Mouse (Mus musculus) stomach, embryonic 15.5 days (tissue): ENCODE data around the gene Fam219a. TPM values are rescaled to one million over a fixed set of nuclear protein-coding genes. Genes with fewer than 3 reads are reported as not detected.
A peak's percentile ranks its signal among the peaks of the same experiment; 100 is the strongest.

ENCODE experiments used
- ATAC-seq: fragments of 200-750 bp; cut with Nextera tagmentation; 2 replicates; pipeline ENCODE4 v1.8.0; 2017; ENCODE audit warnings: low read depth, moderate number of reproducible peaks, moderate TSS enrichment; ENCODE audit not compliant: insufficient read depth, low FRiP score
- H3K27ac ChIP-seq: fragments of 300-500 bp; sonication (generic); 2 replicates; pipeline ENCODE4 v1.5.1; 2015; ENCODE audit warnings: mild to moderate bottlenecking, inconsistent platforms
- H3K27me3 ChIP-seq: fragments of 300-500 bp; sonication (generic); replicated peaks from 2 replicates; pipeline ENCODE4 v1.6.1; 2015; ENCODE audit warnings: inconsistent platforms
- H3K36me3 ChIP-seq: fragments of 300-500 bp; sonication (generic); 2 replicates; pipeline ENCODE4 v1.6.1; 2015; ENCODE audit warnings: inconsistent platforms
- H3K4me1 ChIP-seq: fragments of 300-500 bp; sonication (generic); 2 replicates; pipeline ENCODE4 v1.6.1; 2015; ENCODE audit warnings: inconsistent platforms
- H3K4me2 ChIP-seq: fragments of 300-500 bp; sonication (generic); 2 replicates; pipeline ENCODE4 v1.6.1; 2015; ENCODE audit warnings: mild to moderate bottlenecking, inconsistent platforms
- H3K4me3 ChIP-seq: fragments of 300-500 bp; sonication (generic); replicated peaks from 2 replicates; pipeline ENCODE4 v1.5.1; 2015; ENCODE audit warnings: inconsistent platforms
- H3K9ac ChIP-seq: fragments of 300-500 bp; sonication (generic); 2 replicates; pipeline ENCODE4 v1.6.1; 2015; ENCODE audit warnings: inconsistent platforms
- H3K9me3 ChIP-seq: fragments of 300-500 bp; sonication (generic); 2 replicates; pipeline ENCODE4 v1.6.1; 2016; ENCODE audit warnings: inconsistent platforms
- WGBS: fragments of 180-500 bp; shearing (Covaris S2); methylation state at CpG from one replicate; pipeline ENCODE4 v1.1.7; 2015; 5-methylcytosine and 5-hydroxymethylcytosine counted together
- polyA plus RNA-seq: library from polyadenylated mRNA; unstranded; fragments of >200 nt; fragmentation: Nextera tagmentation; extraction: Ambion mirVana; gene quantifications from 2 replicates; pipeline ENCODE4 v1.2.1, GENCODE M21; 2015

Gene Fam219a
- polyA plus RNA-seq, 1 experiment from 2014 or later, result 2.9 TPM

DNA sequence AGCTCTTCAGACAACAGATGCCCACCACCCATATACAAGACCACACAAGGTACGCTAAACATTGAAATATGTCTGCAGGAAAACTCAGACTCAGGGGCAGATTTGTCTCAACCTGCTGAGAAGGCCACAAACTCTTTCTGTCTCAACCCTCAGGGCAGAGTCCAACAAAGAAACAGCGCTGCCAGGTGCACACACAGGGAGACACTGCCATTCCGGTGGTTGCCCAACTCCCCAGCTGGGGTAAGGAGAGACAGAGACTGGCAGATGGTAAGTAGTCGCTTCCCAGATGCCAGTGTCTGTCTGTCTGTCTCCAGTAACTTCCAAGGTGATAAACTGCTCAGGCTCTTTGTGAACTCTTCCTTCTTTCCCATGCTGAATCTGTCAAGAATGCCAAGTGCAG is 68.6 kb downstream of the Fam219a start:
- peaks cover 48% of the 10 kb centered on the region for H3K27me3 ChIP-seq
- H3K4me1 ChIP-seq, result peaks cover 28% of the 10 kb centered on the region
- no peak for ATAC-seq
- no peak overlapping the region for H3K27ac ChIP-seq
- 79% methylated on average over 4 of the region's 4 CpGs for WGBS
- no peaks in the 10 kb centered on the region for H3K9me3 ChIP-seq
- no peak overlapping the region for H3K9ac ChIP-seq
- no peak overlapping the region for H3K4me2 ChIP-seq
- no peaks in the 10 kb centered on the region for H3K36me3 ChIP-seq
- H3K4me3 ChIP-seq, result no peak overlapping the region

- peaks cover 28% of the 10 kb centered on the region for H3K4me1 ChIP-seq
- H3K27ac ChIP-seq, result no peak overlapping the region
- H3K4me2 ChIP-seq, result no peak overlapping the region
- WGBS, result 68% methylated on average over 8 of the region's 8 CpGs
- ATAC-seq, result no peak
- H3K4me3 ChIP-seq, result no peak overlapping the region
- H3K9ac ChIP-seq, result no peak overlapping the region
- H3K27me3 ChIP-seq, result peaks cover 48% of the 10 kb centered on the region
- no peaks in the 10 kb centered on the region for H3K36me3 ChIP-seq
- no peaks in the 10 kb centered on the region for H3K9me3 ChIP-seq
These were observed 69.7 kb downstream of the Fam219a start for GRCm38 (mm10) chr4:41499619-41500018.

- 17% methylated on average over 43 of the region's 43 CpGs for WGBS
- Histone ChIP-seq H3K27me3 (peaks cover 48% of the 10 kb centered on the region), H3K9ac (no peak overlapping the region), H3K4me1 (peaks cover 28% of the 10 kb centered on the region), H3K36me3 (no peaks in the 10 kb centered on the region), H3K9me3 (no peaks in the 10 kb centered on the region), H3K27ac (no peak overlapping the region), H3K4me3 (peak overlapping the region; percentile 29), H3K4me2 (peak overlapping the region; percentile 59)
- ATAC-seq, result no peak
These were observed 70.4 kb downstream of the Fam219a start for GRCm38 (mm10) chr4:41498921-41499391.

DNA sequence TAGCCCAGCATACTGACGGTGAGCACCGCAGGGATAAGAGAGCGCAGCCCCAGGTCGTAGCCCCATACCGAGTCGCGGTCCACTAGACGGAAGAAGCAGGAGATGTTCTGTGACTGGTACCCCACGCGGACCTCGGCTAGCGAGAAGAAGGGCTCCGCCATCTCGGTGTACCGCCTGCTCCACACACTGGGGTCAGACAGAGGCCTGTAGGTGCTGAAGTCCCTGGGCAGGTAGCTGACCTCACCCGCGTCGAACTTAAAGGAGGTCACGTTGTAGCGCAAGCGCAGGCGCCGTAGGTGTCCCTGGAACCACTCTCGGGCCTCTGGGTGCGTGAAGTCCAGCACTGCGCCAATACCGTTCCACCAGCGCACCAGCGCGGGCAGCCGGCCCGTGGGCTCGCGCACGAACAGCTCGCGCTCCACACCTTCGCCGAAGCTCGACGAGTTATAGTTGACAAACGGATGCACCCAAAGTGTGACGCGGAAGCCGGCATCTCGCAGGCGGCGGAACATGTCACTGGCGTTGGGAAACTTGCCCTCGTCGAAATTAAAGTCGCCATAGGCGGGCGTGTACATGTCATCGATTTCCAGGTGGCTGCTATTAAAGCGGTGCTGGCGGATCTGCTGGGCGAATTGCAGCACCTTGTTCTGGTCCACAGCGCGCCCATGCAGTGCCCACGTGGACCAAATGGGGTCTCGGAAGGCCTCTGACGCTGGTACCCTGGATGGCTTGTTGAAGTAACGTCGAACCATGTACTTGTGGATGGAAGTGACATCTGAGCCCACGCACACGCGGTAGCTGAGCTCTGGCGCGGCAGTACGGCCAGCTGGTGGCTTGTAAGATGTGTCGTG is 71.1 kb downstream of the Fam219a start:
- Histone ChIP-seq H3K9ac (peak overlapping the region; percentile 6; the same call in 1 of the 2 replicates), H3K27me3 (peaks cover 48% of the 10 kb centered on the region), H3K4me2 (peak overlapping the region; percentile 59), H3K9me3 (no peaks in the 10 kb centered on the region), H3K27ac (no peak overlapping the region), H3K4me1 (peaks cover 28% of the 10 kb centered on the region), H3K4me3 (peak overlapping the region; percentile 29), H3K36me3 (no peaks in the 10 kb centered on the region)
- 13% methylated on average over 72 of the region's 72 CpGs for WGBS
- no peak for ATAC-seq

GRCm38 (mm10) chr4:41497579-41497978 is 71.8 kb downstream of the Fam219a start:
- Histone ChIP-seq H3K9me3 (no peaks in the 10 kb centered on the region), H3K4me1 (peaks cover 27% of the 10 kb centered on the region), H3K27ac (no peak overlapping the region), H3K36me3 (no peaks in the 10 kb centered on the region), H3K27me3 (peaks cover 48% of the 10 kb centered on the region), H3K4me2 (peak overlapping the region; percentile 59), H3K9ac (peak overlapping the region; percentile 6; the same call in 1 of the 2 replicates), H3K4me3 (peak overlapping the region; percentile 29)
- no peak for ATAC-seq
- WGBS, result 9% methylated on average over 34 of the region's 34 CpGs

GRCm38 (mm10) chr4:41497046-41497445 is 72.3 kb downstream of the Fam219a start:
- H3K4me2 ChIP-seq, result no peak overlapping the region
- 62% methylated on average over 5 of the region's 5 CpGs for WGBS
- peaks cover 48% of the 10 kb centered on the region for H3K27me3 ChIP-seq

DNA sequence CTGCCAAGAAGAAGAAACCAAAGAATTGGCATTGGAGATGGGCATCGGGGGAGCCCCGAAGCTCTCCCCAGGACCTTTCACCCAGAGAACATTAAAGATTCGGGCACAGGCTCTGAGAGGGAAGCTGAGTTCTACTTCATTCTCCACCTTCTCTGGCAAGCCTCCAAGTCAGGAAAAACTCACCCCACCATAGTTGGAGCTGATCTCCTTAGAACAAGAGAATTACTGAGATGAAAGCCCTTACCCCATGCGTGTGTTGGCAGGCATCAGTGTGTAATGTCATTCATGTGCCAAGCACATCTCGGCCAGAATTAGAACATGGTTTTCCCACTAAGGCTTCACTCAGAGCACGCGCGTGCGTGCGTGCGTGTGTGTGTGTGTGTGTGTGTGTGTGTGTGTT is 73.5 kb downstream of the Fam219a start:
- Histone ChIP-seq H3K4me3 (no peak overlapping the region), H3K4me1 (peaks cover 19% of the 10 kb centered on the region), H3K9ac (no peak overlapping the region), H3K9me3 (no peaks in the 10 kb centered on the region), H3K36me3 (no peaks in the 10 kb centered on the region), H3K27ac (no peak overlapping the region), H3K4me2 (no peak overlapping the region), H3K27me3 (peaks cover 43% of the 10 kb centered on the region)
- ATAC-seq, result no peak
- WGBS, result 87% methylated on average over 11 of the region's 11 CpGs

More at GRCm38 (mm10) chr4:41497046-41497445, 72.3 kb downstream of the Fam219a start:
- Histone ChIP-seq H3K36me3 (no peaks in the 10 kb centered on the region), H3K4me1 (peaks cover 22% of the 10 kb centered on the region), H3K9ac (no peak overlapping the region), H3K27ac (no peak overlapping the region), H3K9me3 (no peaks in the 10 kb centered on the region), H3K4me3 (0 out of 2 replicates have a peak overlapping the region, but pooled peaks have one; percentile 29)
- no peak for ATAC-seq

GRCm38 (mm10) chr4:41495076-41495475 is 74.3 kb downstream of the Fam219a start:
- no peaks in the 10 kb centered on the region for H3K9me3 ChIP-seq
- H3K4me3 ChIP-seq, result no peak overlapping the region
- H3K27ac ChIP-seq, result no peak overlapping the region
- ATAC-seq, result no peak
- H3K27me3 ChIP-seq, result peaks cover 35% of the 10 kb centered on the region
- no peaks in the 10 kb centered on the region for H3K36me3 ChIP-seq
- 85% methylated on average over 3 of the region's 4 CpGs for WGBS
- H3K4me2 ChIP-seq, result no peak overlapping the region
- H3K4me1 ChIP-seq, result peaks cover 19% of the 10 kb centered on the region
- H3K9ac ChIP-seq, result no peak overlapping the region

- H3K4me2 ChIP-seq, result no peak overlapping the region
- peaks cover 19% of the 10 kb centered on the region for H3K4me1 ChIP-seq
- peaks cover 28% of the 10 kb centered on the region for H3K27me3 ChIP-seq
- H3K9me3 ChIP-seq, result no peaks in the 10 kb centered on the region
- H3K9ac ChIP-seq, result no peak overlapping the region
- no peak overlapping the region for H3K4me3 ChIP-seq
- no peak overlapping the region for H3K27ac ChIP-seq
- ATAC-seq, result no peak
- WGBS, result 36% methylated on average over 3 of the region's 3 CpGs
- no peaks in the 10 kb centered on the region for H3K36me3 ChIP-seq
These were observed 75.0 kb downstream of the Fam219a start for GRCm38 (mm10) chr4:41494378-41494777.

DNA sequence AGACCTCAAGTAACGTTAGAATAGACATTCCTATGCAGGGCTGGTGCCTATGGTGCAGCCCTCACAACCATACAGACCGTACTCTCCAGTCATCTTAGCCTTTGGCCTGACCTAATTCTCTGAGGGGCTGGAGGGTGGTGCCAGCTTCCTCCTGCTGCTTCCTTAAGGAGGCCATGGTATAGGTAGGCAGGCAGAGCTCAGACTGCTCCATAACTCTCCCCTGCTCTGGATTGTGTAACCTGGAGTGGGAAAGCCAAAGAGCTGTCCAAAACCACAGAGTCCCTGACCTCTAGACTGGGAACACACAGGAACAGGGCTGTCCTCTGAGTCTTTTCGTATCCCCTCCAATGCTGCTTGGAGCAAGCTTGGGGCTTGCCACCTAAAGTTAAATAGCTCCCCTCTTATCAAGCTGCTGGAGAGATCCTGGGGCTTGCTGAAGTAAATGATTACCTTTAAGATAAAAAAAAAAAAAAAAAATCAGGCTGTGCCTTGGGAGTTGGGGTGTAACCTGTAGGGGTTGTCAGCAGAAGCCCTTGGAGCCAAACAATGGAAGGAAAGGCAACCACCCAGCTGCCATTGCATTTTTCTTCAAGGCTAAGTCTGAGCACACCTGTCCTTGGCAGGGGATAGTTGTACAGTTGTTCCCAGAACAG is 75.7 kb downstream of the Fam219a start:
- Histone ChIP-seq H3K27me3 (peaks cover 20% of the 10 kb centered on the region), H3K36me3 (no peaks in the 10 kb centered on the region), H3K4me2 (no peak overlapping the region), H3K4me3 (no peak overlapping the region), H3K9me3 (no peaks in the 10 kb centered on the region), H3K27ac (no peak overlapping the region; the same call in 1 of the 2 replicates), H3K9ac (no peak overlapping the region), H3K4me1 (peaks cover 12% of the 10 kb centered on the region)
- 55% methylated on average over 3 of the region's 3 CpGs for WGBS
- ATAC-seq, result peak; percentile 53; the same call in 1 of the 2 replicates

DNA sequence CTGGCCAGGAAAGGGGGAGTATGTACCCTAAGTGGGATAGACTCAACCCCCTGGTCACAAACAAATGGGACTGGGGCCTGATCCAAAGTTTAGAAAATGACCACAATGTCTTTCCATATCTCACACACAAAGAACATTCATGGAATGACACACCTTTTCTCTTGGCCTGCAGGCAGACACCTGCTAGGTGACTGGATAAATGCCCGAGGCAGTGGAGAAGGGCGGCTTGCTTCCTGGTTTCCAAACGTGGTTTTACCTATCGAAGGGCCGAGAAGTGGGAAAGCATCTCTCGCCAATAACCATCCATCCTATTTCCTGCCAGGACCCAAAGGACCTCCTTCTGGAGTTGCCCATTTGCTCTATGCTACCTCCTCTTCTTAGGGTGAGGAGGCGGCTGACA is 76.4 kb downstream of the Fam219a start:
- H3K9ac ChIP-seq, result no peak overlapping the region
- no peaks in the 10 kb centered on the region for H3K9me3 ChIP-seq
- ATAC-seq, result no peak
- peaks cover 6% of the 10 kb centered on the region for H3K4me1 ChIP-seq
- no peak overlapping the region for H3K4me2 ChIP-seq
- H3K27me3 ChIP-seq, result peaks cover 14% of the 10 kb centered on the region
- no peaks in the 10 kb centered on the region for H3K36me3 ChIP-seq
- H3K27ac ChIP-seq, result no peak overlapping the region; the same call in 1 of the 2 replicates
- no peak overlapping the region for H3K4me3 ChIP-seq
- 77% methylated on average over 7 of the region's 7 CpGs for WGBS

- WGBS, result 30% methylated on average over 6 of the region's 6 CpGs
- Histone ChIP-seq H3K27me3 (no peaks in the 10 kb centered on the region), H3K9ac (no peak overlapping the region), H3K4me3 (no peak overlapping the region), H3K36me3 (no peaks in the 10 kb centered on the region), H3K27ac (peak overlapping the region; percentile 70), H3K9me3 (no peaks in the 10 kb centered on the region), H3K4me1 (peaks cover 7% of the 10 kb centered on the region; the same call in 1 of the 2 replicates), H3K4me2 (no peak overlapping the region)
- peak; percentile 61 for ATAC-seq
These were observed 87.7 kb downstream of the Fam219a start for GRCm38 (mm10) chr4:41481601-41482017.
